Mouse (Mus musculus) heart, postnatal 25 days (tissue): ENCODE data around the gene B430305J03Rik. TPM values are rescaled to one million over a fixed set of nuclear protein-coding genes. Genes with fewer than 3 reads are reported as not detected.

ENCODE experiments used
- DNase-seq: peaks from one replicate; pipeline ENCODE4 v3.0.0; 2022; ENCODE audit warnings: low spot score
- intact Hi-C: fragments of 180-260 bp; cut with DNase I; formaldehyde crosslinking; loops from one replicate; pipeline ENCODE4 v1.15.1; 2025
- total RNA-seq, 2 experiments: library from RNA; stranded (reverse); gene quantifications; 2 replicates each; pipeline ENCODE4 v1.2.3; 2021

Gene B430305J03Rik
- total RNA-seq = under 1 TPM in 1 of 2 experiments, not detected in 1; 0.11 TPM

DNA sequence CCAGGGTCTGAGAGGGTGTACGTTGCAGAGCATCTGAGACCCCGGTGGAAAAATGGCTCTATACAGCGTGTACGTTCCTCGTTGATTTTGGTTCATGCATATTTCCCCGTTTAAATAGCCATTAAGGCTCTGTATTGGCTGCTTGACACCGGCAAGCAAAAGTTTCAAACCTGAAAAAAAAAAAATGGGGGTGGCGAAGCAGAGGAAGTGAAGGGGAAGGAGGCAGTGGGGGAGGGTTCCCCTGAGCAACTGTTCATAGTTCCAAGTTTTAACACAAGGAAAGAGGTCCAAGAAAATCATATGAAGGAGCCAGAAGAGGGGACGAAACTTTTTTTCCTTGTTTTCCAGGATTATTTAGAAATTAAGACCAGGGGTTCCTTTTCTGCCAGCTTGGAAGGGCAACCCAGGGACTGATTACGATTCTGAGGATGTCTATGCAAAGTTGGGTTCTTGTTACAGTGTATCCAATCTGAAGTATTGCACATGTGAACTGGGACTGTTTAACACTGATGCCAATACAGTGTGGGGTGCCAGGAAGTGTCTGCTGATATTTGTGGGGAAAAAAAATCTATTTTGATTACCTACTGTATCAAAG is at the start of gene B430305J03Rik:
B430305J03Rik (minus strand) TSS at position 173 of the 595 bp plus-strand sequence.
- intact Hi-C loops = loop anchor here (10.0 kb wide), 1 partner anchor 1139 kb away; the partner anchor contains the start of gene Dhx36
- no peak for DNase-seq

DNA sequence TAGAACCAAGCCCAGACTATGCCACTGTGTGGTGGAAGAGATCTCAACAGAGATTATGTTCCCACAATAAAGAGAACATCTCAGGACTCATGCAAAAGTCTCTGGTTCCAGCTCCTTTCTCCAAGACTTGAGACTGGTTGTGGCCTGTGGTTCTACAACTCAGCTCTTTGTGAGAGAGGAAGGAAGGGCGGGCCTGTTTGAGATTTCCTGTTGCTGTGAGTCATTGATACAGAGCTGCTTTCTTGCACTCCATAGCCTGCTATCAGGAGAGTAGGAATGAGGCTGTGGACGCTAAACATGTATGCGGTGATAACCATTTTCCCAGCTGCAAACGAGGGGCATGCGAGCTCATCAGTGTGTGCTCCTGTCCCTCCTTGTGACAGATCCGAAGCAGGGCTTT is 43.9 kb upstream of the B430305J03Rik start:
- intact Hi-C loops = no loop called here
- peak; percentile 30 for DNase-seq

DNA sequence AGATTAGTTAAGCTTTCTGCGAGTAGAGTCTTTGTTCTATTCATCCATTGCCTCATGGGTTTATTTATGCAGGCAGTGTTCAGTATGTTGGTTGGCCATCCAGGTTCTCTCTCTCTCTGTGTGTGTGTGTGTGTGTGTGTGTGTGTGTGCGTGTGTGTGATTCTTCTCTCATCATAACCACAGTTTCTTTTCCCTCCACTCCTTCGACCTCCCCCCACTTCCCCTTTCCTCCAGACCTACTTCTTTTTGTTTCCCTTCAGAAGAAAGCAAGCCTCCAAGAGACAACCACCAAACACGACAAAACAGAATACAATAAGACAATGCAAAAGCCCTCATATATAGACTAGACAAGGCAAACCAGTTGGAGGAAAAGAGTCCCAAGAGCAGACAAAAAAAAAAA is 41.2 kb upstream of the B430305J03Rik start:
- no peak for DNase-seq
- intact Hi-C loops = no loop called here

DNA sequence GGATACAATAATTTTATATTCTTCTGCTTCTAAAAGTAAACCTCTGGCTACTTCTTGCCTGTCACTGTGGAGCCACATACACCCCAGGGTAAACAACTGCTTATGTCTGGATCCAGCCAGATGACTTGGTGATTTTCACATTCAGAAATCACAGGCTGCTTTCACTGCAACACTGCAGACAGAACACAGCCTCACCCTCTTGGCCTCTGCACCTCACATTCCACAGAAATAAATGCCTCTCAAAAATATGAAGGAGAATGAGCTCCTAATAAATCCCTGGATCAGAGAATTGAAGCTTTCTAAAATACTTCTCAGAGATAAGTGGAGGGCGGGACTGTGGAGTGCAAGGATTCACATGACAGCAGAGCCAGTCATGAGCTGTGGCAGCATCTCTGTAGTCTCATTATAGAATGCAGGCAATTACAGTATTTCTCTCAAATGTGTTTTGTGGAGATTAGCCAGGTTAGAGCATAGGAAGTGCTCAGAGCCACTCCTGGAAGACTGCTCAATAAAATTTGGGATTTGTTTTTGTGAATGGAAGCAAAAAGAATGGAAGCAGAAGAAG is 35.2 kb upstream of the B430305J03Rik start:
- DNase-seq = no peak
- intact Hi-C loops = no loop called here

DNA sequence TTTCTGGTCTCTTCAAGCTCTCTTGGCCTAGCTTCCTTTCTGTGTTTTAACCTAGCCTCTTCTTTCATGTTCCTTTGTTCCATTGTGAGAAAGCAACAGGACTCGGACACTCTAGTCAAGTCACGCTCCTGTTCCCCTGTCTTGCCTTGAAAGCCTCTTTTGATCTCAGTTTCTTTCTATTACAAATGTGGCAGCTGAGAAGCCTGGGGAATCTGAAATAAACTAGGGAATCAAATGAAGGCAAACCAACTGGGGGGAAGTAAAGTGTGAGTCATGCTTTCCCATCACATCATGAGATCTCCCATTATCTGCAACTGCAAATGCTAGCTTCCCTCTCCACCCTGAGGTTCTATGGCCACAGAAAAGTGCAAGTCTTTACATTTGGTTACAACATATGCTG is 31.0 kb upstream of the B430305J03Rik start:
- no peak for DNase-seq
- intact Hi-C loops = no loop called here

DNA sequence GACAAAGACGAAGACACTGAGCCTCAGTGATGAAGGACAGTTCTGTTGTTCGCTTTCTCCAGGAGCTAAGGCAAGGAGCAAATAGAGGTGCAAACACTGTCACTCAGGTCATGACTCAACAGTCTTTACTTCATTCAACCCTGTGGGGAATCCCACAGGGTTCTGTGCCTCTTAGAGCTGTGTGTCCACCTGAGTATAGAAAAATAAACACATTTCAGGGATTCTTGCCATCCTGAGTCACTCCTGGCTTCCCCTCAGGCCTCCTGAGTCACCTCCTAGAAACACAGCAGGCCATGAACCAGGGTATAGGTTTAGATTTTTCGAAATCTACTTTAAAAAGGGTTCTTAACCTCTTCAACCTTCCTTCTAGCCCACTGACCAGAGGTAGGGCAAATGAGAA is 29.6 kb upstream of the B430305J03Rik start:
- intact Hi-C loops = no loop called here
- no peak for DNase-seq

DNA sequence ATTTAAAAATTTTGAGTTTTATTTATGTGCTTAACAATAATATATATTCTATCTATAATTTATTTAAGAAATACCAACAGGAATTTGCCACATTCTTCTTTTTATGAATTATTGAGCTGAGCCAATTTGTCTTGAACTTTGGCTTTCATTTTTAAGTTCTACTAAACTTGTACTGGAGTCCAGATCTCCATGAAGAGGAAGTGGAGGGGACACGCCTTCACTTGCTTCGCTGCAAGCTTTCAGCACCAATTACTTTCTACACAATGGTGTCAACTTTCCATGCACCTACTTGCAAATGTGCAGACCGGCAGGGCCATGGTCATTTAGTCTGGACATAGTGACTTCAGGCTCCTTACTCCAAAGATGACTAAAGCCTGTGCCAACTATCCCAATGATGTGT is 27.8 kb upstream of the B430305J03Rik start:
- intact Hi-C loops = no loop called here
- no peak for DNase-seq

DNA sequence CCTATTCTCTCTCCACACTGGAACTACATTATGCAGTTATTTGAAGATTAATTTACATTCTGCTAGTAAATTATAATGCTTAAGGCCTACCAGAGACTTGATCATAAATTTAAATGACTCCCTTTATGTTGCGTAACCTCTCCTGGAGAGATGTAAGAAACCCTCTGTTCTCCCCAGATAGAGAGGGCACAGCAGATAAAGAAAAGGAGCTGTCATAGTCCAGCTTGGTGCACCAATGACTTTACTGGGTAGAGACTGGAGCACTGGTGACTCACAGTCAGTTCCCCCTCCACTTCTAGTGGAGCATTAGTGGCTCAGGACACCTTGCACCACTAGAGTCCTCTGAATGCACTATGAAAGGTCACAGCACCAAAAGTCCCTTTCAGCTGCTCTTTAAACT is 27.1 kb upstream of the B430305J03Rik start:
- intact Hi-C loops = no loop called here

DNA sequence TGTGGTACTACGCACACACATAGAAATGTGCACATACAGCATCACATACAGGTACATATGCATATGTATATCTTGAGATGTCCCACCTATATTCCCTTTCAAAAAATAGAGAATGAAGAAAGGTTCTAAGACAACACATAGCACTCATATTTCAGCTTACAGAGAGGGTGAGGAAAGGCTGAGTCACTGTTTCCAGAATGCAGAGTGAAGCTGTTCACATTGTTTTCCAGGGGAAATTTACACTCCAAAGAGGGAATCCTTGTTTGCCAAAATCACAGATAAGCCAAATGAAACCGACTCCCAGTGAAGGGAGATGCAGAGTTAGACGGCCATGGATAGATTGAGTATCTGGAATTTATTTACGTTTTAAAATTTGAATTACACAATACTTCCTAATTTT is 25.8 kb upstream of the B430305J03Rik start:
- intact Hi-C loops = no loop called here
- no peak for DNase-seq

More for the DNA sequence above, 27.1 kb upstream of the B430305J03Rik start:
- DNase-seq = no peak

DNA sequence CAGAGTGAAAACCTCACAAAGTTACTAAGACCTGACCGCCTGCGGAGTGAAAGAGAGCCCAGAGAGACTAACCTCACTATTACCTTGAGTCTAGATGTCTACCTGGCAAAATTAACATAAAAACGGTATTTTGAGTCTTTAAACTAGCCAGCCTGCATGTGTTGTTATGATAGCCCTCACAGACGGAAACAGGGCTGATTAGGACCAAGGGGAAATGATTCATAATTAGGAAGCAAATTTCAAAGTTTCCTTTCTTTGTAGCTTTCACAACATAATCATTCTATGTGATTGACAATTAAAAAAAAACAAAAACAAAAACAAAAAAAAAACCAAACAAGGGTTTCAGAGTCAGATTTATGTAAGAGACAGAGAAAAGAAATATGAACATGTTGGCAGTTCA is 20.6 kb upstream of the B430305J03Rik start:
- no peak for DNase-seq
- intact Hi-C loops = no loop called here

DNA sequence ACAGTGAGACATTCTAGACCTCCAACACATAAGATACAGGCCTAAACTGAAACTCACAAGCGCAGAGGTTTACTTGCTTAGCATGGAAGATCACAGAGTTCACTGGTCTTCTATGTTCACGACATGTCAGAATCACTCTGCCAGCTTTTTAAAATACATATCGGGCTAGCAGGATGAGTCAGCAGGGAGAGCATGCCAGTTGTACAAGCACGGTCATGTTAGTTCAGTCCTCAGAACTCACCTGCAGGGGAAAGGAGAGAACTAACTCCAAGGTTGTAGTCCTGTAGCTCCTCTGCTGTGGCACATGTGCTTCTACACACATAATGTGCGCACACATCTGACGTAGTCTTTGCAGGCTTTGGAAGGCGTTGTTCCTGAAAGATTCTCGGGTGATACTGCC is 10.2 kb upstream of the B430305J03Rik start:
- intact Hi-C loops = no loop called here
- no peak for DNase-seq

DNA sequence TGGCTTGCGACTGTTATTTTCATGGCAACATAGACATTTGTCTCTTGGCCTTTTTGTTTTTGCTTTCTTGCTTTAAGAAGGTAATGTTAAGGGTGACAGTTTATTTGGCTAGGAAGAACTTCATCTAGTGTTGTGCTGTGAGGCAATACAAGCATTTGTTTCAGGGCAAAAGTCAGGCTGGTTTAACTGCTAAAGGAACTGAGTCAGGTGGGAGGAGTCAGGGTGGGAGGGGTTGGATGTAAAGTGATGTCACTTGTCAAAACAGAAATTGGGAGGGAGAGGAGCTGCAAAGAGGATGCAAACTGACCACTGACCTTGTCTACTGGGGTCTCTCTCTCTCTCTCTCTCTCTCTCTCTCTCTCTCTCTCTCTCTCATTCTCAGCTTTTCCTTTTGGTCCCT is 2.7 kb upstream of the B430305J03Rik start:
- no peak for DNase-seq
- intact Hi-C loops = loop anchor here (10.0 kb wide), 1 partner anchor 1136 kb away; the partner anchor contains the start of gene Dhx36

DNA sequence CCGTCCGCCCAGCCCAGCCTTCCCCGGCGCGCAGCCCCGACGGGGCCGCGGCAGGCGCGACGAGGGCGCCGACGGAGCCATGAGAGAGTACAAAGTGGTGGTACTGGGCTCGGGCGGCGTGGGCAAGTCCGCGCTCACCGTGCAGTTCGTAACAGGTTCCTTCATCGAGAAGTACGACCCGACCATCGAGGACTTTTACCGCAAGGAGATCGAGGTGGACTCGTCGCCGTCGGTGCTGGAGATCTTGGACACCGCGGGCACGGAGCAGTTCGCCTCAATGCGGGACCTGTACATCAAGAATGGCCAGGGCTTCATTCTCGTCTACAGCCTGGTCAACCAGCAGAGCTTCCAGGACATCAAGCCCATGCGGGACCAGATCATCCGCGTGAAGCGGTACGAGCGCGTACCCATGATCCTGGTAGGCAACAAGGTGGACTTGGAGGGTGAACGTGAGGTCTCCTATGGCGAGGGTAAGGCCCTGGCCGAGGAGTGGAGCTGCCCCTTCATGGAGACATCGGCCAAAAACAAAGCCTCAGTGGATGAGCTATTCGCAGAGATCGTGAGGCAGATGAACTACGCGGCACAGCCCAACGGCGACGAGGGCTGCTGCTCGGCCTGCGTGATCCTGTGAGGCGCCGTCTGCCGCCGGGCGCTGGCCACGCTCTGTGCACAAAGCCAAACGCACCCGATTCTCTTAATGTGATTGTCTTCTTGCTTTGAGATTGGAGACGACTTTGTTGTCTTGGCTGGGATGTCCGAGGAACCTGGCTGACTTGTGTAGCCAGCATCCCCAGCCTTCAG is 573 bp downstream of the B430305J03Rik start:
- intact Hi-C loops = loop anchor here (10.0 kb wide), 1 partner anchor 1140 kb away; the partner anchor contains the start of gene Dhx36
- DNase-seq = peak; percentile 9

DNA sequence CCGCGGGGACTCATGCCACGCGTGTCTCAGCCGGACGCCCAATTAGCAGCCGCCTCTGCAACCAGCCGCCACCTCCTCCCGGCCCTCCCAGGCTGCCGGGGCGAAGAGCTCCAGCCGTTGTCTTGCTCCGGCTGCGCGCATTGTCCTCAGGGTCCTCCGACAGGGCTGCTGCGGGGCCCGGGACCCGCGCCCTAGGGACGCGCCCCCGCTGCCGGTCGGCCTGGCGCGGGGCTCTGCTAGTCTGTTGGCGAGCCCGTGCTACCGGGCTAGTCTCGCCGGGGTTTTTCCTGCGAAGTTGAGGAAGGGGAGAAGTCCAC is 1.1 kb downstream of the B430305J03Rik start:
- no peak for DNase-seq
- intact Hi-C loops = loop anchor here (10.0 kb wide), 1 partner anchor 1140 kb away; the partner anchor contains the start of gene Dhx36

DNA sequence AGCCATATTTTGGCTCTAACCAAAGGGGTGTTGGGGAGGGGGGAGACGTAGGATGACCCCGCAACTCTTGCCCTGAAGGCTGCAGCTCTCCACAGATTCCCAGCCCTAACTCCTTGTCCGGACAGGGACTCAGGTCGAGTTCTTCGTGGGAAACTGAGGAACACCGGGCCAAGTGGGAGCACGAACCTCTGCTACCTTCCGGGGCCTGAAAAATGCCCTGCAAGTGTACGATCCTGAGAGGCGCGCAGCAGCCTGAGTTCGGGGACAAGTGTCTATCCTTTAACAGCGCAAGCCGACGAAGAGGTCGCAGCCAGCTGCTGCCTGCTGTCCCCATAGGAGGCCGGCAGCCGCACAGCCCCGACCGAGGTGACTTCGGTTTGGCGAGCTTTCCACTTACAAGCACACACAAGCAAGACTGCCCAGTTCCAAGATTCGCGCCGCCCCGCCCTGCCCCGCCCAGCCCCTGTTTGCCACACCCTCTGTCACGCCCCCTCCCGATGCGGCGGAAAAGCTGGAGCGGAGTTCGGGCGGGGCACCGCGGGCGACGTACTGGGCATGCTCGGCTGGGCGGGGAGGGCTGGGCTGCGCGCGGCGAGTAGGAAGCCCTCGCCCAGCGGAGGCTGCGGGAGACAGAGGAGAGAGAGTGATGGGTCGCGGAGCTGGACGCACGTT is 1.6 kb downstream of the B430305J03Rik start:
- intact Hi-C loops = loop anchor here (10.0 kb wide), 1 partner anchor 1141 kb away; the partner anchor contains the start of gene Dhx36
- peak; percentile 89 for DNase-seq

DNA sequence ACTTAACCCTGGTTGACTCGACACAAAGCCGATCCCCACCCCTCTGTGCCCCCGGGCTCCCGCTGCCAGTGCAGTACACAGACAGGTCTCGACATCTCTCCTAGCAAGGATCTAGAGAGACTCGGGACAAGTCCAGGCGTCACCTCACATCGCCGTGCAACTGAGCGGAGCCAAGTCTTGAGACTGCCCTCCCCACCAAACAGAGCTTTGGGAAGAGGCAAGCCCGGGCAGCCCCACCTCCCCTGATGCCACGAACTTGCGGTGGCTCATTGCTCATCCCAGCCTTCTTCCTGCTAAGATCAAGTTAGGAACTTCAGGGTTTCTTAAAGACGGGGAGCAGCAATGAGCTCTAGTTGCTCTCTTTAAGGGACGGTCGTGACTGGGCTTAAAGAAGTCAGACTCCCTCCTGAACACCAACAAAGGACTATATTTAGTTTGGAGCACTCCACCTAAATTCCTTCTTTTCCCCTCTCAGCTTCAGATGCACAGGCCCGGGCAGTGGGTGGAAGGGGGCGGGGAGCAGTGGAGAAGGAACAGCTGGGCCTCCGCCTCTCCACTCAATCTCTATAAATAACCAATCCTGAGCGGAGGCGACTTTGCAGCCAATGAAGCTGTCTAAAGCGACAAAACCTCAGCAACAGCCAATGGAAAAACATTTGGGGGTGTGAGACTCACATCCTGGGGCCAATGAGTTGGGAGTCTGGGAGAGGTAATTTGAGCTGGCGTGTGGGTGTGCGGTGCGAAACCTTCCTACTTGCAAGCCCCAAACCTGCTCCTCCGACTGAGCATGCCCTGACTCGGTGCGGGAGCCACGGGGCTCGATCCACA is 2.4 kb downstream of the B430305J03Rik start:
- intact Hi-C loops = loop anchor here (10.0 kb wide), 1 partner anchor 1141 kb away; the partner anchor contains the start of gene Dhx36
- peak; percentile 91 for DNase-seq

DNA sequence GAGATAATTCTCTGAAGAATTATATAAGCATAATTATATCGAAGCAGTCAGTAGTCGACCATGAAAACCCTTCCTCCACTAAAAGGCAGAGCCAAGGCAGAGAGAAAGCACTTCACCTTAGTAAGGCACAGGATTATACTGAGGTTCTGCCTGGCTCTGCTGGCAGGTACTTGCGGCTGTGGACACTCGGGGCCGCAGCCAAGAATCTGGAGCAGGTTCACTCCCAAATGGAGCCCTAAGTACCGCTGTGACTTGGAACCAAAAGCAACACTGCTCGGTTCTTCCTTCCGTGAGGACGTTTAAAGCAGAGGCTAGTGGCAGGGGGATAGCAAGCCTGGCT is 3.0 kb downstream of the B430305J03Rik start:
- intact Hi-C loops = loop anchor here (10.0 kb wide), 1 partner anchor 1142 kb away; the partner anchor contains the start of gene Dhx36
- no peak for DNase-seq

DNA sequence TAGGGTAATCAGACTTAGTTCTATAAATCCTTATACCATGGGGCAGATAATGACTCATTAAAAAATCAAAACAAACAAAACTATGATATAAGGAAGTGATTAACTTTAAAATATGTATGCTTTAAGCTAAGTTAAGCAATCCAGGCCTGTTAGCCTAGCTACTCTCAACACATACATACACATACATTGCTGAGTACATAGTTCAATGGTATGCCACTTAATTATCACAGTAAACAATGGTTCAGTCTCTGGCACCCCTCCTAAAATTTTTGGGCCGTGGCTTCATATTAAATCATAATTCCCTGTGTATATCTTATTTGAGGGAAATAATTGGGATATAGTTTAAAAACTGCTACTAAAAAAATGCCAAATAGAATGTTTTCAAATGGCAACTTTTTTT is 4.4 kb downstream of the B430305J03Rik start, which contains the start of gene Rap2b:
Rap2b (plus strand) TSS at position 301 of the 400 bp plus-strand sequence.
- DNase-seq = no peak
- intact Hi-C loops = loop anchor here (10.0 kb wide), 1 partner anchor 1143 kb away; the partner anchor contains the start of gene Dhx36

DNA sequence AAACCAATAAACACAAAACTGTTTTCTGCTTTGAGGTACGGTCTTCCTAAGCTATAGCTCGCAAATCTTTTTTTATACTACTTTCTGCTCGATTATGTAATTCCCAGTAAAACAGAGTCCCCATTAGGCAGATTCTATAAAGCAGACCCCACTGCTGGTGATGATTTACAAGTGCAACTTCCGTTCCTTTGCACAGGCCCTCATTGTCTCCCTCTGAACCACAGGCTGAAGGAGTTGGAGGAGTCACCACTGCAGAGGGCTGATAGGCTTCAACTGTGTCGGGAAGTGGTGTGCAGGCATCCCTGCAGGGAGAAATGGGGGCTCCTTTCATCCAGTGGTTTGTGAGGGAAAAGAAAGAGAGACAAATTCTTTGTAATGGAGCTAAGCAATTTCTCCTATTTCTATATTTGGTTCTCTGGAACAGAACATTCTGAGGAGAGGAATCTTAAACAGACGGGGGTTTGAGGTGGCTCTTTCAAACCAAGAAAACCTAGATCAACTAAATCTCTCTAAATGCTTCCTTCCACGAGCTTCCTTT is 6.9 kb downstream of the B430305J03Rik start:
- DNase-seq = no peak
- intact Hi-C loops = no loop called here
